28 mouse cellular contexts compared by ENCODE assay signal in the genomic region with DNA sequence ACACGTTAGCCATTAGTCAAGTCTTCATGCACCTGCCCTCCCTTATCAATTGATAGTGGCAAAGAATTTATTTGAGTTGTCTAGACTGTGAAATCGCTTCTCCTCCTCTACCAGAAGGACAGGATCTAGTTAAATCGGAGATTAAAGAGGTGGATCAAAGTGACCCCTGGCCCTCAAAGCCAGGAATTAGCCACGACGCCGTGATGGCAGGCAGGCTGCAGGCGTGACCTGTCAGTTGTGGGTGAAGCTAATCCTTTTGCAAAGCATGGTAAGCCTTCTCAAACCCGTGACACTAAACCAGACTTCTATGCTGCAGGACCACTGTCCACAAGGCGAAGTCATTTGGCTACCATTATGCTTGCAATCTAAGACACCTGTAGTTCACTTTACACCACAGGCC.
DNase-seq lines count a peak whose midpoint lies in the region; ATAC-seq lines count a peak whose summit lies in the region.
"Had no signal": no experiment of that assay in that cellular context is flagged by ENCODE, and none has a peak within 500 bp of the region (broad histone marks: within the 10 kb centered on the region; RNA-seq: fewer than 3 reads in every experiment).

No protein-coding gene starts in this region.

- H3K27me3 ChIP-seq in heart, embryonic 12.5 days (replicated peaks) = no peaks in the 10 kb centered on the region
- H3K27me3 ChIP-seq: CH12.LX; embryonic facial prominence, embryonic 13.5 days; embryonic facial prominence, embryonic 15.5 days had no signal

- peak; percentile 51 for DNase-seq in embryo, embryonic 10 days (ENCODE audit: low spot score)
- DNase-seq in embryo, embryonic 11 days = no peak
- DNase-seq in heart, adult 11 months = peak; percentile 57
- DNase-seq in retina, postnatal 1 day = peak; percentile 66
- DNase-seq in retina, embryonic 14.5 days (ENCODE audit: low spot score) = no peak
- no peak for DNase-seq in ovary, adult 18-20 months (ENCODE audit: low spot score)
- DNase-seq: adrenal gland, adult 8-10 months; adrenal gland, postnatal 25 days; B cell, adult 2 months; cerebellum, adult 11 months; cerebellum, adult 18-20 months; cerebellum, adult 8-10 months; cerebellum, adult 9-11 months; cerebellum, postnatal 14 days; cerebellum, postnatal 36 days had no signal

- H3K9me3 ChIP-seq in heart, embryonic 12.5 days (replicated peaks) = no peaks in the 10 kb centered on the region
- H3K9me3 ChIP-seq: embryonic facial prominence, embryonic 13.5 days; embryonic facial prominence, embryonic 15.5 days; forebrain, embryonic 10.5 days; forebrain, embryonic 12.5 days had no signal

- 69% methylated on average over 9 of the region's 9 CpGs for WGBS in heart, embryonic 12.5 days

- no peak for ATAC-seq in heart, embryonic 12.5 days (ENCODE audit: insufficient number of reproducible peaks, low FRiP score)
- ATAC-seq: activated CD4-positive, CD25-positive, alpha-beta regulatory T cell, adult 4 months; CD4-positive, CD25-positive, alpha-beta regulatory T cell, adult 4 months; forebrain, embryonic 14.5 days; forebrain, embryonic 16.5 days; Patski had no signal

- no peaks in the 10 kb centered on the region for H3K36me3 ChIP-seq in heart, embryonic 12.5 days
- H3K36me3 ChIP-seq: embryonic facial prominence, embryonic 13.5 days; embryonic facial prominence, embryonic 15.5 days; forebrain, embryonic 10.5 days; forebrain, embryonic 12.5 days; G1E had no signal

- no peak overlapping the region for H3K4me3 ChIP-seq in heart, embryonic 12.5 days
- H3K4me3 ChIP-seq: embryonic facial prominence, embryonic 13.5 days; embryonic facial prominence, embryonic 15.5 days; erythroblast, embryonic 14.5 days; forebrain, embryonic 10.5 days; forebrain, embryonic 12.5 days had no signal

- H3K9ac ChIP-seq in heart, embryonic 12.5 days = no peak overlapping the region
- H3K9ac ChIP-seq: embryonic facial prominence, embryonic 13.5 days; embryonic facial prominence, embryonic 15.5 days; forebrain, embryonic 12.5 days had no signal

- H3K4me1 ChIP-seq in heart, embryonic 12.5 days (replicated peaks) = peaks cover 24% of the 10 kb centered on the region
- H3K4me1 ChIP-seq: embryonic facial prominence, embryonic 13.5 days; embryonic facial prominence, embryonic 15.5 days had no signal

- H3K27ac ChIP-seq in heart, embryonic 12.5 days (ENCODE audit: poor library complexity, severe bottlenecking) = no peak overlapping the region
- H3K27ac ChIP-seq: embryonic facial prominence, embryonic 13.5 days; embryonic facial prominence, embryonic 15.5 days; forebrain, embryonic 10.5 days; forebrain, embryonic 12.5 days had no signal

- no peak overlapping the region for H3K4me2 ChIP-seq in heart, embryonic 12.5 days
- H3K4me2 ChIP-seq: embryonic facial prominence, embryonic 13.5 days; embryonic facial prominence, embryonic 15.5 days; forebrain, embryonic 12.5 days had no signal

Comparison
In these comparisons a context has a peak if more than half of its experiments do, and no peak if none do; other contexts are left out.
1. DNase-seq: peak in embryo, embryonic 10 days (single experiment), heart, adult 11 months (single experiment) and retina, postnatal 1 day (single experiment); none in embryo, embryonic 11 days (single experiment), retina, embryonic 14.5 days (single experiment) and ovary, adult 18-20 months (single experiment).